Mouse (Mus musculus) heart, embryonic 16.5 days (tissue): ENCODE measurements at regions not wholly inside any gene's neighbourhood (a gene's known extent, or its start where the extent isn't known, plus 50 kb on each side); places are given as distances from the start of the nearest gene placed in this dataset.

ENCODE experiments used
- ATAC-seq: fragments of 200-750 bp; cut with Nextera tagmentation; replicated peaks from 2 replicates; pipeline ENCODE4 v1.8.0; 2017; ENCODE audit warnings: moderate number of reproducible peaks; ENCODE audit not compliant: insufficient read depth, low FRiP score; ENCODE audit errors: extremely low read depth
- H3K27ac ChIP-seq: fragments of 300-500 bp; sonication (generic); 2 replicates; pipeline ENCODE4 v1.5.1; 2014; ENCODE audit warnings: mild to moderate bottlenecking, low read length, control low read depth, moderate library complexity
- H3K27me3 ChIP-seq: fragments of 300-500 bp; sonication (generic); 2 replicates; pipeline ENCODE4 v1.6.1; 2014; ENCODE audit warnings: low read length, mixed read lengths; ENCODE audit not compliant: control insufficient read depth, insufficient read depth
- H3K36me3 ChIP-seq: fragments of 300-500 bp; sonication (generic); 2 replicates; pipeline ENCODE4 v1.6.1; 2014; ENCODE audit not compliant: control insufficient read depth, insufficient read depth
- H3K4me1 ChIP-seq: fragments of 300-500 bp; sonication (generic); 2 replicates; pipeline ENCODE4 v1.6.1; 2014; ENCODE audit warnings: low read length, mixed read lengths; ENCODE audit not compliant: control insufficient read depth, insufficient read depth
- H3K4me2 ChIP-seq: fragments of 300-500 bp; sonication (generic); 2 replicates; pipeline ENCODE4 v1.6.1; 2014; ENCODE audit warnings: low read depth, mild to moderate bottlenecking, control low read depth, low read length
- H3K4me3 ChIP-seq: fragments of 300-500 bp; sonication (generic); 2 replicates; pipeline ENCODE4 v1.5.1; 2014; ENCODE audit warnings: mild to moderate bottlenecking, control low read depth, low read length
- H3K9ac ChIP-seq: fragments of 300-500 bp; sonication (generic); 2 replicates; pipeline ENCODE4 v1.6.1; 2014; ENCODE audit warnings: low read length, control low read depth
- H3K9me3 ChIP-seq: fragments of 300-500 bp; sonication (generic); replicated peaks from 2 replicates; pipeline ENCODE4 v1.6.1; 2016; ENCODE audit warnings: low read length; ENCODE audit not compliant: control insufficient read depth
- whole genome bisulfite sequencing: fragments of 180-500 bp; shearing (Covaris S2); extraction: QIAGEN DNeasy Blood & Tissue Kit; methylation state at CpG from one replicate; pipeline ENCODE4 v1.1.7; 2014; 5-methylcytosine and 5-hydroxymethylcytosine counted together

- ATAC-seq, result no peak
- H3K27me3 ChIP-seq, result no peaks in the 10 kb centered on the region
- 85% methylated on average over 5 of the region's 5 CpGs for WGBS
- no peaks in the 10 kb centered on the region for H3K36me3 ChIP-seq
- H3K4me2 ChIP-seq, result no peak overlapping the region
- H3K4me1 ChIP-seq, result no peaks in the 10 kb centered on the region
- no peak overlapping the region for H3K27ac ChIP-seq
- H3K9me3 ChIP-seq, result no peaks in the 10 kb centered on the region
- no peak overlapping the region for H3K9ac ChIP-seq
- no peak overlapping the region for H3K4me3 ChIP-seq
Observed at GRCm38 (mm10) chr3:147445066-147445844, 593.1 kb downstream of the Ttll7 start.

- H3K36me3 ChIP-seq, result no peaks in the 10 kb centered on the region
- H3K4me1 ChIP-seq, result no peaks in the 10 kb centered on the region
- no peaks in the 10 kb centered on the region for H3K9me3 ChIP-seq
- H3K9ac ChIP-seq, result no peak overlapping the region
- H3K27ac ChIP-seq, result no peak overlapping the region
- no peaks in the 10 kb centered on the region for H3K27me3 ChIP-seq
- no peak overlapping the region for H3K4me2 ChIP-seq
- no peak for ATAC-seq
- WGBS, result 75% methylated on average over 8 of the region's 8 CpGs
- H3K4me3 ChIP-seq, result no peak overlapping the region
Observed at GRCm38 (mm10) chr3:147445884-147446283, 593.7 kb downstream of the Ttll7 start.

DNA sequence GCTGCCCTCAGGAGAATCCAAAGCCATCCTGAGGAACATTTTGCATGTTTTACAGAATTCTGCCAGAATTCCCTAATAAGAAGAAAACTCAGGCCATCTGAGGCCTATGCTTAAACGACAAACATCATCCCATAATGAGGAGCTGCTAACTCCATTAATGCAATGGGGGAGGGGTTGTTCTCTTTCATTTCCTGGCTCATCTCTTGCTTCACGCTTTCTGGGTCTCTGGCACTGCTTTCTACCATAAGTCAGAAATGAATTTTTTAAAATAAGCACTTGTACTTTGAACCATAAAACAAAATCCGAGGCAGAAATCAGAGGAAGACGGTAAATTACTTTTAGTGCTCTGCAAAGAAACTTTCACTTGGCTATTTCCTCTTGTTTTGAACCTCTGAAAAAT, 600.0 kb downstream of the Ttll7 start:
- 72% methylated on average over 4 of the region's 4 CpGs for WGBS
- no peaks in the 10 kb centered on the region for H3K27me3 ChIP-seq
- no peak overlapping the region for H3K9ac ChIP-seq

GRCm38 (mm10) chr3:147455383-147455782, 603.2 kb downstream of the Ttll7 start:
- Histone ChIP-seq H3K27ac (no peak overlapping the region), H3K36me3 (no peaks in the 10 kb centered on the region), H3K27me3 (no peaks in the 10 kb centered on the region), H3K4me2 (no peak overlapping the region), H3K9ac (no peak overlapping the region), H3K9me3 (no peaks in the 10 kb centered on the region), H3K4me3 (no peak overlapping the region), H3K4me1 (no peaks in the 10 kb centered on the region)
- 76% methylated on average over 3 of the region's 3 CpGs for WGBS
- no peak for ATAC-seq

More for the DNA sequence above, 600.0 kb downstream of the Ttll7 start:
- no peaks in the 10 kb centered on the region for H3K4me1 ChIP-seq
- H3K4me2 ChIP-seq, result no peak overlapping the region
- no peak for ATAC-seq
- H3K9me3 ChIP-seq, result no peaks in the 10 kb centered on the region
- H3K36me3 ChIP-seq, result no peaks in the 10 kb centered on the region
- no peak overlapping the region for H3K4me3 ChIP-seq
- no peak overlapping the region for H3K27ac ChIP-seq

DNA sequence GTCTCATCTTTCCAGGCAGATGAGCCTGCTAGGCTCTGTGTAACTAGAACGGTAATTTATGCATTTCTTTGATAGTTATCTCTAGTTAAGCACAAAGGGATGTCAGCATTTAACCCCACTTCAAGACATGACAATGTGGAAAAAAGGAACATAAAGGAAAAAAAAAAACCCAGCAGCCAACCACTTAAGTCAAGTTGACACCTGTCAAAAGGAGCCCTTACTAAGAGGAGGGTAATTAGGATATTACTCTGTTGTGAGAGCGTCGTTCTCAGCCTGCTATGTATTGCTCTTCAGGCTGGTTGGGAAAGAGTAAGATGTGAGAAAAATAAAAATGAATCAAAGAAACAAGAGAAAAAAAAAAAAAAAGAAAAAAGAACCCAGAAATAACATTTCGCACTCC, 604.1 kb downstream of the Ttll7 start:
- H3K4me3 ChIP-seq, result no peak overlapping the region
- no peaks in the 10 kb centered on the region for H3K4me1 ChIP-seq
- no peak for ATAC-seq
- H3K27ac ChIP-seq, result no peak overlapping the region
- H3K27me3 ChIP-seq, result no peaks in the 10 kb centered on the region
- H3K9ac ChIP-seq, result no peak overlapping the region
- H3K4me2 ChIP-seq, result no peak overlapping the region
- H3K9me3 ChIP-seq, result no peaks in the 10 kb centered on the region
- H3K36me3 ChIP-seq, result no peaks in the 10 kb centered on the region
- 75% methylated on average over 4 of the region's 4 CpGs for WGBS

- no peak overlapping the region for H3K4me3 ChIP-seq
- no peak overlapping the region for H3K4me2 ChIP-seq
- no peaks in the 10 kb centered on the region for H3K27me3 ChIP-seq
- no peak for ATAC-seq
- no peaks in the 10 kb centered on the region for H3K9me3 ChIP-seq
- no peaks in the 10 kb centered on the region for H3K4me1 ChIP-seq
- no peaks in the 10 kb centered on the region for H3K36me3 ChIP-seq
- H3K27ac ChIP-seq, result no peak overlapping the region
- 36% methylated on average over 4 of the region's 4 CpGs for WGBS
- no peak overlapping the region for H3K9ac ChIP-seq
Observed at GRCm38 (mm10) chr3:147458115-147458514, 605.9 kb downstream of the Ttll7 start.

DNA sequence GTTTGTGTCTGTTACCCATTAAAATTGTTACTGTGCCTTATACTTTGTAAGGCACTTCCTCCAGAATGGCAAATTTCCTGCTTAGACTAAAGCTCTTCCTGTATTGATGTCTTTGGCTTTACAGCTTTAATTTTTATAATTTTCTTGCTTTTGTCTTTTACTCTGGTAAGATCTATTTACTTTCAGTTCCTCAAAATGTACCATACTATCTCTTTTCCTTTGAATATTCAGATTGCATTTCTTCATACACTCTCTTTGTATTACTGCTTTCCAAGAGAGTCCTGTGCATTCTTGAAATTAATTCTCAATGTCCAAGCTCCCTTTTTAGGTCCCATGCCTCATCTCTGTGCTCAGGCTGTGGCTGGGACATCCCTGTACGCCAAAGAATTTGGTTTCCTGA, 627.7 kb downstream of the Ttll7 start:
- no peaks in the 10 kb centered on the region for H3K27me3 ChIP-seq
- no peak overlapping the region for H3K4me3 ChIP-seq
- H3K9me3 ChIP-seq, result no peaks in the 10 kb centered on the region
- H3K9ac ChIP-seq, result no peak overlapping the region
- ATAC-seq, result no peak
- H3K36me3 ChIP-seq, result no peaks in the 10 kb centered on the region
- no peak overlapping the region for H3K4me2 ChIP-seq
- 68% methylated on average over 1 of the region's 1 CpGs for WGBS
- no peaks in the 10 kb centered on the region for H3K4me1 ChIP-seq
- H3K27ac ChIP-seq, result no peak overlapping the region
